Mouse (Mus musculus) heart, postnatal 4 days (tissue): Measurements from ENCODE around the gene Glo1. TPM values are rescaled to one million over a fixed set of nuclear protein-coding genes. Genes with fewer than 3 reads are reported as not detected.

Experiments used
- DNase-seq: peaks from one replicate; pipeline ENCODE4 v3.0.0; 2021
- total RNA-seq, 2 experiments: library from RNA; stranded (reverse); gene quantifications; 2 replicates each; pipeline ENCODE4 v1.2.3; 2021

Gene Glo1
- total RNA-seq, 2 experiments from 2014 or later = 135 to 136 TPM

DNA sequence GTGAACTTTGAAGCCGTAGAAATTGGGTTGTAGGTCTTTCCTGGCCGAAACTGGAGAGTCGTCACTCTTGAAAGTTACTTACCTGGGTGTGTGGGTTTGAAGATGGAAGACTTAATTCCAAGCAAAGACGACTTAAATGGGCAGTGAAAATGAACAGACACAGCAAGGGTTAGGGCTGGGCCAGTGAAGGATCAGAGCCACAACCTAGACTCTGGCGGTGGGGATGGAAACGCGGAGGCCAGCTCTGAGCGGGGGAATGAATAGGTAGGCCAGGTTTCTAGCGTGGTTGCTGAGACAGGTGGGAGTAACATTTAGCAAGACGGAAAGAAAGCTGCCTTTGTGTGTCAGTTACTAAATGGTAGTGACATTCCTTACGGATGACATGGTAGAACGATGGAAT is 49.7 kb downstream of the Glo1 start:
- DNase-seq = no peak

GRCm38 (mm10) chr17:30575941-30576773 is 50.5 kb downstream of the Glo1 start, which contains the start of gene Btbd9:
Btbd9 (minus strand) TSS chr17:30576488.
- peak; percentile 94 for DNase-seq

- no peak for DNase-seq
Measured at GRCm38 (mm10) chr17:30575121-30575904, 51.4 kb downstream of the Glo1 start.

DNA sequence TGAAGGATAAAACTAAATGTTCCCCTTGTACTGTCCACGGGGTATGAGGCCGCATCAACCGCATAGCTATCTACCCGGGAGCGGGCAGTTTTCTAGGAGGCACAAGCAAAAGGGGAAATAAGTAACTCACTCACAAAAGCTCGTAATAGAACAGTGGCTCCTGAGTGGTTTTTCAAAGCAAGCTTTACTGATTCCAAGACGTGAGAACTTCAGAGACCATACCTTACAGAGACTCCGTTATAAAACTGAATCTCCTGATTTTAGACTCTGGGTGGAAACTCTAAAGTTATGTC is 51.9 kb downstream of the Glo1 start:
- no peak for DNase-seq

- DNase-seq = peak; percentile 47
Measured at GRCm38 (mm10) chr17:30573990-30574782, 52.5 kb downstream of the Glo1 start.

DNA sequence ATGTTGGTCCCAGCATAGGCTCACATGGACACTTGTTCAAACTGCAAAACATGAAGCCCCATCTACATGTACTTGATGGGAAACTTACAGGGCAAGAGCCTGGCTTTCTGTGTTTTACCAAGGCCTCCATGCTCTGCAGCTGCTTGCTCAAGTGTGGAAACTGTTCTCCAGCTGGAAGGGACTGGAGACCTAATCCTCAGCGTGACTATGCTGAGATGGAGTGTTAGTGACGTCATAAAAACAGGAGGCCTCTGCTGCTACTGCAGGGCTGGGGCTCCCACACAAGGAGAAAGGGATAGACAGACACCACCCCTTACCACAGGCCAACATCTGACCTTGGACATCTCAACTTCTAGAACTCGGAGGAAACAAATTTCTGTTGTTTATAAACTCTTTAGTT is 55.7 kb downstream of the Glo1 start:
- DNase-seq = no peak

DNA sequence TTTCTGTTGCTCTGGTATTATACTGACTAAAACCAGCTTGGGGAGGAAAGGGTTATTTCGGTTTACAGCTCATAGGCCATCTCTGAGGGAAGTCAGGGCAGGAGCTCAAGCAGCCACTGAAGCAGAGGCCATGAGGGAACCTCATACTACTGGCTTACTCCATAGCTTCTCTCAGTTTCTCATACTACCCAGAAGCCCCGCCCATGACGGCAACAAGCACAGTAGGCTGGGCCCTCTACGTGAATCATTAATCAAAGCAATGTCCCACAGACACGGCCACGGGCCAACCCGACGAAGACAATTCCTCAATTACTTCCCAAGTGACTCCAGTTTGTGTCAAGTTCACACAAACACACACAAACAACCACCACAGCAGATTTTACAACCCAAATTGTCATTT is 56.5 kb downstream of the Glo1 start:
- DNase-seq = no peak

GRCm38 (mm10) chr17:30568473-30568872 is 58.2 kb downstream of the Glo1 start:
- DNase-seq = no peak

DNA sequence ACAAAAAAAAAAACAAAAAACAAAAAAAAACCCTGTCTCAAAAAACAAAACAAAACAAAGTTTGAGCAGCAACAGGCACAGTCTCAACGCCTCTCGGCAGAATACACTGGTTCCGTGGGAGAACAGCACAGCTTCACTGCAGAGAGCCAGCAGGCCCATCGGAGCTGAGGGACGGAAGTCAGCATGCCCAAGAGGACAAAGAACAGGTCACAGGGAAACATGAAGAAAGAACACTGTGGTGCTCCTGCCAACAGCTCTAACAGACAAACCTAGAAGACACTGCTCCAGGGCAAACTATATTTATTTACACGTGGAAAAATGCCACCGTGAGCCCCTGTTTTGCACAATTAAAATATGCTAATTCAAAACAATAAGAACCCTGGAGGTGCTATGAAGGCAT is 61.7 kb downstream of the Glo1 start:
- DNase-seq = no peak

- DNase-seq = no peak
Measured at GRCm38 (mm10) chr17:30564407-30564806, 62.3 kb downstream of the Glo1 start.

GRCm38 (mm10) chr17:30563484-30564075 is 63.1 kb downstream of the Glo1 start:
- no peak for DNase-seq

DNA sequence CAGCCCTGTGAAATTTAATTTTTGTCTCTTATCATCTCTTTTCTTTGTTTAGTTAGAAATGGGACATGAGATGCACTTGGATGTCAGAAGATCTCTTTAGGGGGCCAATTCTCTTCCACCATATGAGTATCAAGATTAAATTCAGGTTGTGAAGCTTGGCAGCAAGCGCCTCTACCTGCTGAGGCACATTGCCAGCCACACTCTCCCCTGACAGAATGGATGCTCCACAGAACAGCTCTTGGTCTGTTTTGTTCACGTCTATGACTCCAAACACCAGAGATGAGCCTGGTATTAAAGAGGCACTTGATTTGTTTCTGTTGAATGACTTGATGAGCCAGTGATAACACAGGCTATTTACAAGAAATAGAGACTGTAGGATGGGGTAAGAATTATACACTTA is 63.9 kb downstream of the Glo1 start:
- DNase-seq = no peak

- peak; percentile 75 for DNase-seq
Measured at GRCm38 (mm10) chr17:30559536-30559935, 67.1 kb downstream of the Glo1 start.

DNA sequence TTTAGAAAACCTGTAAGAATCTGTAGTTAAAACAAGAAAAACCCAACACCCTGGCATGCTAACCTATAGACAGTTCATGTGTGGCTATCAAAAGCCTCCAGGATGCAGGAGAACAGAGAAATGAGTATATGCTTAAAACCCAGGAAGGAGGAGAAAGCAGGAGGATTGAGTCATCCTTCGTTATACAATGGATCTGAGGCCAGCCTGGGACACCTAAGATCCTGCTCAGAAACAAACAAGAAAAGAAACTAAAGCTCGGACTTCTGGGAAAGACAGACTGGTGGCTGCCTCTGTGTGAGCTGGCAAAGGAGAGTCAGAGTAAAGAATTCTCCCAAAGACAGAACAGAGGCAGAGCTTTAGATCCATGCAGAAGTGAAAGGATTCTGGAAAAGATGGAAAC is 68.0 kb downstream of the Glo1 start:
- no peak for DNase-seq

DNA sequence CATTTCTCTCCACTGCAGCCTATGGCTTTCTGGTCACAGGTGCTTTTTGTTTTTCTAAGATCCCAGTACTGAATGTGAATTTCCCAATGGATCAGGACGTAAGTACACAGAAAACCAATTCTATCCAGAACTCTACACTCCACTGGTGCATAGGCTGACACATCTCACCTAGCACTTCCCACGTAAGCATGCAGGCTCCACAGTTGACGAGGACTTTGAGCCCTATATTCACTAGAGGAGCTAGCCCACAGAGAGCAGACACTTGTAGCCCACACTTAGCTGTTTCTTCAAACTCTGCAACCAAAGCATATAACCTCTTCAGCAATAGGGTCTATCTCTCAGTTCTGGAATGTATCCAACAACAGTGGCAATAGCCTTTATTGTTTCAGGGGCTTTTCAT is 70.2 kb downstream of the Glo1 start:
- DNase-seq = no peak

- DNase-seq = no peak
Measured at GRCm38 (mm10) chr17:30553027-30553937, 73.4 kb downstream of the Glo1 start.

DNA sequence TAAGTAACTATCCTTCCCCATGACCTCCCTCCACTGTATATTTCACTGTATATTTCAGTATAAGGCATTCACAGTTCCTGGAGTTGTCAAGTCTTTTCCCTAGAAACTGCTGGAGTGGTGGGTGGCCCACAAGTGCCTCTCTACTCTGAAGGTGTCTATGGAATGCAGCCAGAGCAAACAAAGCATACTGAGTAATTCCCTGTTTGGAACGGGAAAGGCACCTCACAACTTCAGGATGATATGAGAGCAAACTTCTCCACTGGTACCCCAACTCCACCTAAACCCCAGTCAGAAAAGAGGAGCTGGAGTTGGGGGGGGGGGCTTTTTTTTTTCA is 75.9 kb downstream of the Glo1 start:
- no peak for DNase-seq

DNA sequence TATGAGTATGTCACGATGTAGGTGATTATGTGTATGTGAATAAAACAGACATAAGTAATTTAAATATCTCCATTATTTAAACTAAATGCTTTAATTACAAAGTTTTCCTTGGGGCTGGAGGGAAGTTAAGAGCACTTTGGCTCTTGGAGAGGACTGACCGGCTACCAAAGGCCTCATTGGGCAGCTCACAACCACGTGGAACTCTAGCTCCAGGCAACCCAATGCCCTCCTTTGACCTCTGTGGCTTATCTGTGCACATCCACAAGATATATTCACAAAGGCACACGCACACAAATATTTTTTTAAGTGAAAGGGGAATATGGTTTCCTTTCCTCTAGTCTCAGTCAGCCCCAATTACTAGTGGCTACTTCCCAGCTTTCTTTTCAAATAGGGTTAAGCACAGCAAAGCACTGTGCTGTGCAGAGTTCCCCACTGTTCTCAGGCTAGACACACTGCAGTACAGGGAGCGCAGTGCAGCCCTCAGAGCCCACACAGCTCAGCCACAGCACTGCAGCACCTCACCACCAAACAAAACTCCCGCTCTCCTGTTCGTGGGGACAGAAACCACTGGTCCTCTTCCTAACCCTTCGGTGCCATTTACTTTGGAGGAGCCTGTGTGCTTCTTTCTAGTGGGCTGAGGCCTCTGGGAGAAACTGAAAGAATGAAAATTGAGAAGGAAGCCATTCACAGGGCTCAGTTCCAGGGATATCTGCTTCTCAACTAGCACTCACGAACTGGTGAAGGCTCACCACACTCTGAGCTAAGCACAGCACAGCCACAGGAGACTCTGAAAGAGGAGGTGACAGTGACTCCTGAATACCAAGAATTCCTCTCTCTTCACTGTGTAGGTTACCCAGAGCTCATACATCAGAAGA is 76.5 kb downstream of the Glo1 start:
- no peak for DNase-seq

DNA sequence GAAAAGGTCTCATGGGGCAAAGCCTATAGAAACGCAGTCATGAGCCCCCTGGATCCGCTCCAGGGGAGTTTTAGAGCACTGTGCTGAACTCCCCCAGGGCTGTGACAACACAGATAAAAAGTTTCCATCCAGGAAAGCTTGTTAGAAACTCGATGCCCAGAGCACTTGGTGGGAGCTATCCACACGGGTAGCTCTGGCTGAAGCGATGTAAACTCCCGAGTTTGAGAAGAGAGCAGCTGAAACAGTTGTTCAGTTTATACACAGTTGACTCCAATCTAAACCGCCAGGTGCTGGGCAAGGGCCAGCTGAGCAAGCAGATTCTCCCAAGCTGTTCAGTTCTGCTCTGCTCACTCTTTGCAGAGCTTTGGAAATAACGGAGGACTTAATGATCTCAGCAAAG is 87.6 kb downstream of the Glo1 start:
- DNase-seq = peak; percentile 54

- no peak for DNase-seq
Measured at GRCm38 (mm10) chr17:30536651-30537050, 90.0 kb downstream of the Glo1 start.
